Mouse (Mus musculus) kidney, adult 2 months (tissue): ENCODE measurements around the gene Rplp0. TPM values are rescaled to one million over a fixed set of nuclear protein-coding genes. Genes with fewer than 3 reads are reported as not detected.

Source experiments
- DNase-seq: peaks from one replicate; pipeline ENCODE4 v3.0.0; 2021
- H3K27ac ChIP-seq: fragments of 200-500 bp; 2 replicates; pipeline ENCODE4 v1.5.1; 2012; ENCODE audit warnings: low read depth, low read length, control low read depth, inconsistent platforms; ENCODE audit not compliant: insufficient read depth
- H3K27me3 ChIP-seq: fragments of 200-500 bp; replicated peaks from 2 replicates; pipeline ENCODE4 v1.6.1; 2012; ENCODE audit warnings: mild to moderate bottlenecking, moderate library complexity, low read length, inconsistent platforms; ENCODE audit not compliant: control insufficient read depth, insufficient read depth
- H3K36me3 ChIP-seq: fragments of 200-500 bp; 2 replicates; pipeline ENCODE4 v1.6.1; 2012; ENCODE audit warnings: mild to moderate bottlenecking, moderate library complexity, low read length, inconsistent platforms; ENCODE audit not compliant: control insufficient read depth, insufficient read depth
- H3K4me1 ChIP-seq: fragments of 200-500 bp; 2 replicates; pipeline ENCODE4 v1.6.1; 2011; ENCODE audit warnings: low read length; ENCODE audit not compliant: control insufficient read depth, insufficient read depth
- H3K4me3 ChIP-seq: fragments of 200-500 bp; 2 replicates; pipeline ENCODE4 v1.5.1; 2011; ENCODE audit warnings: mild to moderate bottlenecking, low read depth, low read length, control low read depth; ENCODE audit not compliant: insufficient read depth
- CTCF ChIP-seq: fragments of 200-500 bp; conservative IDR thresholded peaks from 2 replicates; pipeline ENCODE4 v1.5.1; 2011; ENCODE audit warnings: low read depth, mild to moderate bottlenecking, control low read depth, low read length, moderate library complexity, mixed read lengths; ENCODE audit not compliant: insufficient read depth, insufficient read length
- POLR2A ChIP-seq: fragments of 200-500 bp; IDR thresholded peaks from one replicate; pipeline ENCODE4 v1.6.1; 2011; ENCODE audit warnings: low read depth, low read length, control low read depth
- WGBS: fragments of 180-500 bp; shearing (Covaris S2); methylation state at CpG from one replicate; pipeline ENCODE4 v1.1.7; 2018; 5-methylcytosine and 5-hydroxymethylcytosine counted together
- polyA plus RNA-seq: library from polyadenylated mRNA; depleted of rRNA; stranded (reverse); fragments of >200 nt; gene quantifications from 2 replicates; pipeline ENCODE4 v1.2.3, GENCODE M21; 2012; rRNA removed

Rplp0 gene
- polyA plus RNA-seq, 1 experiment = 1,337 TPM

DNA sequence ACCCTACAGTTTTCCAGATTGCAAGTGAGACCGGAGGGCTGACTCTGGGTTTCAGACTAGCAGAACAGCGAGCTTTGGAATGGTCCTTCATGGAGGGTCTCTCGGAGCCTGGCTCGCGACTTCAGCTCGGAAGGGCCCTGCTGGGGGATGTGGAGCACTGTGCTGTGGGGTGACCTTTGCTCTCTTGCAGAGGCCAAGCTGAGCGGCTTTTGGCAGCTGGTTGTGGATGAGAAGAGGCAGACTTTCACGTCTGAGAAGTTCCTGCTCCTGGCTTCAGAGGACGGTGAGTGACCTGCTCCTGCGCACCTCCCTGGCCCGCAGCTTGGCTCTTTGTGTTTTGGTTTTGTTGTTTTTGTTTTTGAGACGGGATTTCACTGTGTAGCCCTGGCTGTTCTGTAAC, 26.3 kb downstream of the Rplp0 start:
- WGBS = 60% methylated on average over 12 of the region's 12 CpGs
- H3K36me3 ChIP-seq = peaks cover 11% of the 10 kb centered on the region
- no peaks in the 10 kb centered on the region for H3K27me3 ChIP-seq
- peak; percentile 86 for DNase-seq
- H3K27ac ChIP-seq = 0 out of 2 replicates have a peak overlapping the region, but pooled peaks have one; percentile 14
- H3K4me3 ChIP-seq = no peak overlapping the region
- TF ChIP-seq POLR2A (no peak), CTCF (no peak)
- H3K4me1 ChIP-seq = peaks cover 7% of the 10 kb centered on the region; the same call in 1 of the 2 replicates

GRCm38 (mm10) chr5:115586166-115586565, 26.9 kb downstream of the Rplp0 start:
- DNase-seq = no peak
- TF ChIP-seq POLR2A (no peak), CTCF (no peak)
- Histone ChIP-seq H3K36me3 (peaks cover 10% of the 10 kb centered on the region), H3K27ac (0 out of 2 replicates have a peak overlapping the region, but pooled peaks have one; percentile 14), H3K27me3 (no peaks in the 10 kb centered on the region), H3K4me3 (no peak overlapping the region), H3K4me1 (peaks cover 7% of the 10 kb centered on the region; the same call in 1 of the 2 replicates)
- 86% methylated on average over 15 of the region's 15 CpGs for WGBS

- H3K4me3 ChIP-seq = no peak overlapping the region
- H3K4me1 ChIP-seq = peaks cover 7% of the 10 kb centered on the region; the same call in 1 of the 2 replicates
- peaks cover 9% of the 10 kb centered on the region for H3K36me3 ChIP-seq
- WGBS = 94% methylated on average over 2 of the region's 2 CpGs
- TF ChIP-seq CTCF (no peak), POLR2A (no peak)
- H3K27me3 ChIP-seq = no peaks in the 10 kb centered on the region
- no peak for DNase-seq
- H3K27ac ChIP-seq = no peak overlapping the region
Measured at GRCm38 (mm10) chr5:115586780-115587179, 27.5 kb downstream of the Rplp0 start.

DNA sequence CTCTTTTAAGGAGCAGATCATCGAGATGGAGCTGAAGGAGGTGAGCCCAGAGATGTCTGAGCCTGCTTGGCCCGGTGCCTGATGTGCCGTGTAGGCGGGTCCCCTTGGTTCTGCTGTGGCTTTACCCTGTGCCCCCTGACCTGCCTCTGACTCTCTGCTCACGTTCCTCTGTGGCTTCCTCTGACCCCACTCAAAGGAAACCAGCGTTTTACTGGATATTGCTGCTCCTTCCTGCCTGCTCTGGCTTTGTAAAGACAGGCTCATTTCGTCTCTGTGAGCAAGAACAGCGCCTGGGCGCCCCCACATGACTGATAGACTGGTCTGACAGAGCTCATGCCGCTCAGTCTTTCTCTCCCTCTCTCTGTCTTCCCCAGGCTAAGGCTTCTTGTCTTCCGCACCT, 31.8 kb downstream of the Rplp0 start:
- no peak overlapping the region for H3K4me3 ChIP-seq
- peak; percentile 28 for DNase-seq
- H3K27me3 ChIP-seq = no peaks in the 10 kb centered on the region
- H3K36me3 ChIP-seq = peaks cover 9% of the 10 kb centered on the region
- WGBS = 68% methylated on average over 11 of the region's 11 CpGs
- TF ChIP-seq POLR2A (no peak), CTCF (0 out of 2 replicates have a peak, but pooled peaks have one; percentile 9)
- H3K4me1 ChIP-seq = peaks cover under 1% of the 10 kb centered on the region; the same call in 1 of the 2 replicates
- H3K27ac ChIP-seq = no peak overlapping the region

- no peak overlapping the region for H3K27ac ChIP-seq
- H3K4me3 ChIP-seq = no peak overlapping the region
- no peak for TF ChIP-seq POLR2A
- no peak for TF ChIP-seq CTCF
- H3K4me1 ChIP-seq = no peaks in the 10 kb centered on the region
- 61% methylated on average over 2 of the region's 2 CpGs for WGBS
- peaks cover 9% of the 10 kb centered on the region for H3K36me3 ChIP-seq
- H3K27me3 ChIP-seq = no peaks in the 10 kb centered on the region
- DNase-seq = no peak
Measured at GRCm38 (mm10) chr5:115591506-115591905, 32.2 kb downstream of the Rplp0 start.

DNA sequence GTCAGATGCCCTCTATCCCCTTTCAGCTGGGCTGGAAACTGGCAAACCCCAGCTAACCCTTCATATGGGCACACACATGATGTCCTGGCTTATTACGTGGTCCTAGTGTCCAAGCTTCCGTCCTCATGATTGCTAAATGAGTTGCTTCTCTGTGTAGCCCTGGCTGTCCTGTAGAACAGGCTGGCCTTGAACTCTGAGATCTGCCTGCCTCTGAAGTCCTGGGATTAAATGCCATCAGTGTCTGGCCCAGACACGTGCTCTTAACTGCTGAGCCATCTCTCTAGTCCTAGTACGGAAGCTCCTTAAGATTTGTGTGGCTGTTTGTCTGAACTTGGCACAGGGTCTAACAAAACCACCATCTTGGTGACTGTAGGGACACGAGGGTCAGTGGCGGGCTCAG, 44.3 kb downstream of the Rplp0 start:
- no peaks in the 10 kb centered on the region for H3K27me3 ChIP-seq
- H3K36me3 ChIP-seq = peaks cover 3% of the 10 kb centered on the region
- DNase-seq = no peak
- TF ChIP-seq POLR2A (no peak), CTCF (no peak)
- no peak overlapping the region for H3K27ac ChIP-seq
- WGBS = 93% methylated on average over 6 of the region's 6 CpGs
- H3K4me3 ChIP-seq = no peak overlapping the region
- no peaks in the 10 kb centered on the region for H3K4me1 ChIP-seq

DNA sequence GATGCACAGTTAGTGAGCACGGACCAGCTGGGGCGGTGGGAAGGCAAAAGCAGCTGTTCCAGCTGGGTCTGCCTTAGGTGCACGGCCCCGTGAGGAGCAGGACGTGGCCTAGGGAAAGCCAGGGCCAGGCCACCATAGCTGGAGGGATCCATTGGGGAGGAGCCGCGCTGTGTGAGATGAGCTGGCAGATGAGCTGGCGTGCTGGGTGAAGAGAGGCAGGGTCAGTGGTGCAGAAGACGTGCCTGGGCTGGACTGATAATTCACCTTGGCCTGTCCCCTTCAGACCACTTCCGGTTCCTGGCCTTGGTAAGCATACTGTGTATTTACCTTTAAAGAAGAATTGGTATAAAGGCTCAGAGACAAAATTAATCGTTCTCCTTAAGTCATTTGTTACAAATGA, 52.3 kb downstream of the Rplp0 start:
- TF ChIP-seq POLR2A = no peak
- no peak for TF ChIP-seq CTCF
- WGBS = 90% methylated on average over 11 of the region's 11 CpGs
- H3K4me1 ChIP-seq = no peaks in the 10 kb centered on the region
- no peak overlapping the region for H3K27ac ChIP-seq
- DNase-seq = no peak
- no peaks in the 10 kb centered on the region for H3K27me3 ChIP-seq
- H3K4me3 ChIP-seq = no peak overlapping the region
- H3K36me3 ChIP-seq = peaks cover 3% of the 10 kb centered on the region

Other genes with a start within 250 kb of the Rplp0 start
- gene Srsf9, start 232.3 kb upstream of the Rplp0 start, polyA plus RNA-seq = 39.2 and 44.8 TPM in 2 replicates
- 12.1 and 16.0 TPM in 2 replicates for gene Gatc, start 218.3 kb upstream of the Rplp0 start, polyA plus RNA-seq
- 15.9 and 20.1 TPM in 2 replicates for gene Triap1, start 218.2 kb upstream of the Rplp0 start, polyA plus RNA-seq
- gene Cox6a1, start 210.5 kb upstream of the Rplp0 start, polyA plus RNA-seq = 4,626 and 5,972 TPM in 2 replicates
- gene Msi1, start 129.9 kb upstream of the Rplp0 start, polyA plus RNA-seq = 2.0 and 2.5 TPM in 2 replicates
- gene Pla2g1b, start 93.2 kb upstream of the Rplp0 start, polyA plus RNA-seq = 0.74 TPM in 1 of 2 replicates, not detected in the other
- gene Sirt4, start 74.7 kb upstream of the Rplp0 start, polyA plus RNA-seq = 34.0 and 49.3 TPM in 2 replicates
- 101 and 122 TPM in 2 replicates for gene Pxn, start 52.8 kb upstream of the Rplp0 start, polyA plus RNA-seq
- gene Gcn1l1, start 5.8 kb downstream of the Rplp0 start, polyA plus RNA-seq = 42.2 and 45.4 TPM in 2 replicates
- gene Rab35, start 72.4 kb downstream of the Rplp0 start, polyA plus RNA-seq = 50.3 and 52.5 TPM in 2 replicates
- gene Bicdl1, start 172.2 kb downstream of the Rplp0 start, polyA plus RNA-seq = 55.9 and 67.5 TPM in 2 replicates